Mouse (Mus musculus): ENCODE data around the gene Rgs6.

GRCm38 (mm10) chr12:83208841-83209240 lies 620.7 kb downstream of the Rgs6 start:
- no peak for TF ChIP-seq USF2 (conservative IDR thresholded peaks at IDR 0.05; ENCODE audit: low read depth, low read length)
- no peak for TF ChIP-seq TCF12 (IDR thresholded peaks at IDR 0.05; ENCODE audit: low read depth, low read length)
- TF ChIP-seq CTCF (conservative IDR thresholded peaks at IDR 0.05 in 1 of 2, IDR thresholded peaks at IDR 0.05 in 1 of 2; ENCODE audit: low read depth in 2 of 2, low read length in 2 of 2) = no peak
- no peak for TF ChIP-seq EP300 (IDR thresholded peaks at IDR 0.05; ENCODE audit: low read length)
- no peak for TF ChIP-seq ETS1 (conservative IDR thresholded peaks at IDR 0.05; ENCODE audit: low read depth, low read length)
- TF ChIP-seq ZMIZ1 (IDR thresholded peaks at IDR 0.05; ENCODE audit: low read depth, low read length) = no peak
- no peak for TF ChIP-seq ELF1 (IDR thresholded peaks at IDR 0.05; ENCODE audit: low read depth, low read length)
- no peak for TF ChIP-seq NELFE (IDR thresholded peaks at IDR 0.05; ENCODE audit: low read depth, low read length)
- no peak for TF ChIP-seq POLR2AphosphoS2 (IDR thresholded peaks at IDR 0.05; ENCODE audit: low read depth, low read length)
